Mouse (Mus musculus) midbrain, embryonic 11.5 days (tissue): ENCODE measurements around the gene Rpl21. TPM values are rescaled to one million over a fixed set of nuclear protein-coding genes. Genes with fewer than 3 reads are reported as not detected.

Experiments
- ATAC-seq: fragments of 200-750 bp; cut with Nextera tagmentation; 2 replicates; pipeline ENCODE4 v1.8.0; 2017; ENCODE audit warnings: moderate TSS enrichment, moderate library complexity; ENCODE audit not compliant: low FRiP score
- DNase-seq: peaks from one replicate; pipeline ENCODE4 v3.0.0; 2015; ENCODE audit warnings: low spot score; ENCODE audit errors: missing footprints
- H3K27ac ChIP-seq: fragments of 300-500 bp; sonication (generic); 2 replicates; pipeline ENCODE4 v1.5.1; 2014; ENCODE audit warnings: low read depth, low read length
- H3K27me3 ChIP-seq: fragments of 300-500 bp; sonication (generic); 2 replicates; pipeline ENCODE4 v1.6.1; 2014; ENCODE audit warnings: mild to moderate bottlenecking, low read length, moderate library complexity, mixed read lengths; ENCODE audit not compliant: control insufficient read depth, insufficient read depth
- H3K36me3 ChIP-seq: fragments of 300-500 bp; sonication (generic); 2 replicates; pipeline ENCODE4 v1.6.1; 2014; ENCODE audit warnings: mild to moderate bottlenecking, low read length, moderate library complexity, mixed read lengths; ENCODE audit not compliant: control insufficient read depth, insufficient read depth
- H3K4me1 ChIP-seq: fragments of 300-500 bp; sonication (generic); 2 replicates; pipeline ENCODE4 v1.6.1; 2014; ENCODE audit warnings: low read length; ENCODE audit not compliant: control insufficient read depth, insufficient read depth
- H3K4me2 ChIP-seq: fragments of 300-500 bp; sonication (generic); 2 replicates; pipeline ENCODE4 v1.6.1; 2014; ENCODE audit warnings: mild to moderate bottlenecking, moderate library complexity
- H3K4me3 ChIP-seq: fragments of 300-500 bp; sonication (generic); 2 replicates; pipeline ENCODE4 v1.5.1; 2014; ENCODE audit warnings: low read depth, low read length
- H3K9ac ChIP-seq: fragments of 300-500 bp; sonication (generic); 2 replicates; pipeline ENCODE4 v1.6.1; 2014; ENCODE audit warnings: low read length
- H3K9me3 ChIP-seq: fragments of 300-500 bp; sonication (generic); 2 replicates; pipeline ENCODE4 v1.6.1; 2016; ENCODE audit warnings: low read length; ENCODE audit not compliant: control insufficient read depth
- WGBS: fragments of 180-500 bp; shearing (Covaris S2); extraction: QIAGEN DNeasy Blood & Tissue Kit; methylation state at CpG from one replicate; pipeline ENCODE4 v1.1.7; 2014; 5-methylcytosine and 5-hydroxymethylcytosine counted together
- polyA plus RNA-seq: library from polyadenylated mRNA; unstranded; fragments of >200 nt; fragmentation: Nextera tagmentation; extraction: Ambion mirVana; gene quantifications from 2 replicates; pipeline ENCODE4 v1.2.1, GENCODE M21; 2014

The Rpl21 gene
- polyA plus RNA-seq, 1 experiment from 2014 or later: 509 TPM

GRCm38 (mm10) chr5:146794853-146795252 lies 37.8 kb upstream of the Rpl21 start, which contains the start of gene Usp12:
Usp12 (minus strand) TSS chr5:146795006.
- no peaks in the 10 kb centered on the region for H3K36me3 ChIP-seq
- peak within 1 kb of the TSS; percentile 84 for H3K27ac ChIP-seq
- WGBS: 1% methylated on average over 18 of the region's 51 CpGs

GRCm38 (mm10) chr5:146795728-146796127 lies 37.0 kb upstream of the Rpl21 start:
- 72% methylated on average over 13 of the region's 13 CpGs for WGBS
- H3K4me2 ChIP-seq: no peak overlapping the region
- peak; percentile 75 for DNase-seq
- H3K27ac ChIP-seq: no peak overlapping the region
- H3K27me3 ChIP-seq: no peaks in the 10 kb centered on the region
- no peaks in the 10 kb centered on the region for H3K9me3 ChIP-seq
- peaks cover 13% of the 10 kb centered on the region for H3K4me1 ChIP-seq
- no peak overlapping the region for H3K9ac ChIP-seq
- H3K36me3 ChIP-seq: no peaks in the 10 kb centered on the region
- no peak overlapping the region for H3K4me3 ChIP-seq
- ATAC-seq: no peak

More at GRCm38 (mm10) chr5:146794853-146795252, 37.8 kb upstream of the Rpl21 start, which contains the start of gene Usp12:
- DNase-seq (peak; percentile 100), ATAC-seq (peak; percentile 97)
- Histone ChIP-seq H3K4me1 (peaks cover 13% of the 10 kb centered on the region), H3K4me2 (peak within 1 kb of the TSS; percentile 80), H3K27me3 (no peaks in the 10 kb centered on the region), H3K9me3 (no peaks in the 10 kb centered on the region), H3K9ac (peak within 1 kb of the TSS; percentile 79), H3K4me3 (peak within 1 kb of the TSS; percentile 89)

GRCm38 (mm10) chr5:146798031-146798430 lies 34.7 kb upstream of the Rpl21 start:
- no peaks in the 10 kb centered on the region for H3K27me3 ChIP-seq
- no peak overlapping the region for H3K27ac ChIP-seq
- no peaks in the 10 kb centered on the region; the same call in 1 of the 2 replicates for H3K9me3 ChIP-seq
- H3K36me3 ChIP-seq: no peaks in the 10 kb centered on the region
- peaks cover 7% of the 10 kb centered on the region for H3K4me1 ChIP-seq
- ATAC-seq: no peak
- no peak overlapping the region for H3K4me2 ChIP-seq
- no peak overlapping the region for H3K4me3 ChIP-seq
- H3K9ac ChIP-seq: no peak overlapping the region
- 53% methylated on average over 9 of the region's 9 CpGs for WGBS
- DNase-seq: peak; percentile 49

- no peaks in the 10 kb centered on the region for H3K36me3 ChIP-seq
- no peak overlapping the region for H3K27ac ChIP-seq
- DNase-seq (no peak), ATAC-seq (no peak)
- no peak overlapping the region for H3K4me2 ChIP-seq
- 83% methylated on average over 8 of the region's 8 CpGs for WGBS
- H3K9ac ChIP-seq: no peak overlapping the region
- H3K9me3 ChIP-seq: no peaks in the 10 kb centered on the region; the same call in 1 of the 2 replicates
- H3K27me3 ChIP-seq: no peaks in the 10 kb centered on the region
- no peaks in the 10 kb centered on the region for H3K4me1 ChIP-seq
- no peak overlapping the region for H3K4me3 ChIP-seq
Observed at GRCm38 (mm10) chr5:146806004-146806430, 26.7 kb upstream of the Rpl21 start.

GRCm38 (mm10) chr5:146809951-146810350 lies 22.7 kb upstream of the Rpl21 start:
- H3K27ac ChIP-seq: no peak overlapping the region
- no peak overlapping the region for H3K9ac ChIP-seq
- no peaks in the 10 kb centered on the region for H3K36me3 ChIP-seq
- no peak overlapping the region for H3K4me2 ChIP-seq
- H3K27me3 ChIP-seq: no peaks in the 10 kb centered on the region
- ATAC-seq (no peak), DNase-seq (no peak)
- 78% methylated on average over 5 of the region's 5 CpGs for WGBS
- no peaks in the 10 kb centered on the region for H3K9me3 ChIP-seq
- no peaks in the 10 kb centered on the region for H3K4me1 ChIP-seq
- no peak overlapping the region for H3K4me3 ChIP-seq

GRCm38 (mm10) chr5:146812866-146813265 lies 19.8 kb upstream of the Rpl21 start:
- no peak overlapping the region for H3K4me2 ChIP-seq
- no peaks in the 10 kb centered on the region for H3K9me3 ChIP-seq
- DNase-seq (no peak), ATAC-seq (no peak)
- H3K4me1 ChIP-seq: no peaks in the 10 kb centered on the region
- no peak overlapping the region for H3K27ac ChIP-seq
- 90% methylated on average over 5 of the region's 5 CpGs for WGBS
- no peaks in the 10 kb centered on the region for H3K27me3 ChIP-seq
- no peak overlapping the region for H3K4me3 ChIP-seq
- H3K9ac ChIP-seq: no peak overlapping the region
- no peaks in the 10 kb centered on the region for H3K36me3 ChIP-seq

- no peak for DNase-seq
- Histone ChIP-seq H3K36me3 (no peaks in the 10 kb centered on the region), H3K27ac (no peak overlapping the region), H3K9ac (no peak overlapping the region), H3K9me3 (no peaks in the 10 kb centered on the region), H3K4me1 (no peaks in the 10 kb centered on the region), H3K4me2 (no peak overlapping the region), H3K4me3 (no peak overlapping the region), H3K27me3 (no peaks in the 10 kb centered on the region)
- ATAC-seq: no peak
- 84% methylated on average over 4 of the region's 4 CpGs for WGBS
Observed at GRCm38 (mm10) chr5:146813421-146813820, 19.3 kb upstream of the Rpl21 start.

GRCm38 (mm10) chr5:146815394-146815793 lies 17.3 kb upstream of the Rpl21 start:
- H3K4me3 ChIP-seq: no peak overlapping the region
- H3K9ac ChIP-seq: no peak overlapping the region
- no peak for ATAC-seq
- no peak for DNase-seq
- no peaks in the 10 kb centered on the region for H3K9me3 ChIP-seq
- no peak overlapping the region for H3K4me2 ChIP-seq
- H3K36me3 ChIP-seq: no peaks in the 10 kb centered on the region
- no peak overlapping the region for H3K27ac ChIP-seq
- H3K27me3 ChIP-seq: no peaks in the 10 kb centered on the region
- WGBS: 92% methylated on average over 4 of the region's 4 CpGs
- H3K4me1 ChIP-seq: no peaks in the 10 kb centered on the region

GRCm38 (mm10) chr5:146817583-146817982 lies 15.1 kb upstream of the Rpl21 start:
- ATAC-seq (no peak), DNase-seq (no peak)
- H3K27me3 ChIP-seq: no peaks in the 10 kb centered on the region
- H3K4me2 ChIP-seq: no peak overlapping the region
- no peak overlapping the region for H3K27ac ChIP-seq
- WGBS: 86% methylated on average over 8 of the region's 8 CpGs
- no peak overlapping the region for H3K4me3 ChIP-seq
- no peak overlapping the region for H3K9ac ChIP-seq
- H3K9me3 ChIP-seq: no peaks in the 10 kb centered on the region
- H3K4me1 ChIP-seq: no peaks in the 10 kb centered on the region
- no peaks in the 10 kb centered on the region for H3K36me3 ChIP-seq
